Mouse (Mus musculus) limb, embryonic 14.5 days (tissue): ENCODE measurements around the gene Nek7. TPM values are rescaled to one million over a fixed set of nuclear protein-coding genes. Genes with fewer than 3 reads are reported as not detected.

Experiments used
- ATAC-seq: fragments of 200-750 bp; cut with Nextera tagmentation; 2 replicates; pipeline ENCODE4 v1.8.0; 2017; ENCODE audit warnings: low read depth, moderate number of reproducible peaks, moderate TSS enrichment; ENCODE audit not compliant: low FRiP score
- DNase-seq: peaks from one replicate; pipeline ENCODE4 v3.0.0-alpha.2; 2015; ENCODE audit warnings: low spot score
- H3K27ac ChIP-seq: fragments of 300-500 bp; sonication (generic); replicated peaks from 2 replicates; pipeline ENCODE4 v1.5.1; 2014; ENCODE audit warnings: low read depth, mild to moderate bottlenecking, low read length, moderate library complexity, mixed read lengths
- H3K27me3 ChIP-seq: fragments of 300-500 bp; sonication (generic); 2 replicates; pipeline ENCODE4 v1.6.1; 2014; ENCODE audit warnings: low read length, mixed read lengths; ENCODE audit not compliant: control insufficient read depth, insufficient read depth
- H3K36me3 ChIP-seq: fragments of 300-500 bp; sonication (generic); 2 replicates; pipeline ENCODE4 v1.6.1; 2014; ENCODE audit warnings: mild to moderate bottlenecking, low read length, moderate library complexity, mixed read lengths; ENCODE audit not compliant: control insufficient read depth, insufficient read depth
- H3K4me1 ChIP-seq: fragments of 300-500 bp; sonication (generic); 2 replicates; pipeline ENCODE4 v1.6.1; 2014; ENCODE audit warnings: antibody characterized with exemption, low read length, mixed read lengths; ENCODE audit not compliant: control insufficient read depth, insufficient read depth
- H3K4me2 ChIP-seq: fragments of 300-500 bp; sonication (generic); replicated peaks from 2 replicates; pipeline ENCODE4 v1.6.1; 2014; ENCODE audit warnings: low read depth, mild to moderate bottlenecking, low read length, moderate library complexity; ENCODE audit not compliant: severe bottlenecking
- H3K4me3 ChIP-seq: fragments of 300-500 bp; sonication (generic); replicated peaks from 2 replicates; pipeline ENCODE4 v1.5.1; 2014; ENCODE audit warnings: low read length
- H3K9ac ChIP-seq: fragments of 300-500 bp; sonication (generic); 2 replicates; pipeline ENCODE4 v1.6.1; 2014; ENCODE audit warnings: mild to moderate bottlenecking, low read depth, low read length, moderate library complexity; ENCODE audit not compliant: severe bottlenecking
- H3K9me3 ChIP-seq: fragments of 300-500 bp; sonication (generic); 2 replicates; pipeline ENCODE4 v1.6.1; 2016; ENCODE audit warnings: low read length; ENCODE audit not compliant: control insufficient read depth
- POLR2A ChIP-seq: fragments of 200-500 bp; IDR thresholded peaks from 2 replicates; pipeline ENCODE4 v1.8.0; 2012; ENCODE audit warnings: inconsistent platforms, mild to moderate bottlenecking, moderate library complexity, borderline replicate concordance; ENCODE audit not compliant: insufficient read depth, insufficient read length; ENCODE audit errors: extremely low read depth
- WGBS: fragments of 180-500 bp; shearing (Covaris S2); extraction: QIAGEN DNeasy Blood & Tissue Kit; methylation state at CpG from one replicate; pipeline ENCODE4 v1.1.7; 2014; 5-methylcytosine and 5-hydroxymethylcytosine counted together
- polyA plus RNA-seq, 2 experiments: library from polyadenylated mRNA; depleted of rRNA in 1 of 2; stranded (reverse) in 1 of 2; unstranded in 1 of 2; fragments of >200 nt; fragmentation: Nextera tagmentation in 1 of 2; extraction: Ambion mirVana in 1 of 2; gene quantifications; 2 replicates each; pipeline versions ENCODE4 v1.2.1 to v1.2.3; 2012 to 2014

Nek7 gene
- polyA plus RNA-seq, 2 experiments: 14.2 to 32.4 TPM

- H3K27me3 ChIP-seq: no peaks in the 10 kb centered on the region
- no peak overlapping the region for H3K4me2 ChIP-seq
- ATAC-seq: no peak
- H3K4me3 ChIP-seq: no peak overlapping the region
- DNase-seq: no peak
- H3K9me3 ChIP-seq: no peaks in the 10 kb centered on the region
- TF ChIP-seq POLR2A: no peak
- no peaks in the 10 kb centered on the region for H3K36me3 ChIP-seq
- WGBS: 76% methylated on average over 22 of the region's 22 CpGs
- no peaks in the 10 kb centered on the region for H3K4me1 ChIP-seq
- no peak overlapping the region for H3K9ac ChIP-seq
- H3K27ac ChIP-seq: no peak overlapping the region
These were observed 48.2 kb downstream of the Nek7 start for GRCm38 (mm10) chr1:138571565-138572361.

GRCm38 (mm10) chr1:138571038-138571441 lies 48.9 kb downstream of the Nek7 start:
- DNase-seq: no peak

GRCm38 (mm10) chr1:138568434-138569232 lies 51.3 kb downstream of the Nek7 start:
- no peaks in the 10 kb centered on the region for H3K4me1 ChIP-seq
- 88% methylated on average over 6 of the region's 6 CpGs for WGBS
- ATAC-seq (no peak), DNase-seq (no peak)
- H3K9ac ChIP-seq: no peak overlapping the region
- TF ChIP-seq POLR2A: no peak
- no peaks in the 10 kb centered on the region for H3K27me3 ChIP-seq
- H3K9me3 ChIP-seq: no peaks in the 10 kb centered on the region
- no peak overlapping the region for H3K4me2 ChIP-seq
- H3K4me3 ChIP-seq: no peak overlapping the region
- H3K27ac ChIP-seq: no peak overlapping the region
- no peaks in the 10 kb centered on the region for H3K36me3 ChIP-seq

More at GRCm38 (mm10) chr1:138571038-138571441, 48.9 kb downstream of the Nek7 start:
- no peak overlapping the region for H3K4me2 ChIP-seq
- ATAC-seq: no peak
- WGBS: 88% methylated on average over 2 of the region's 2 CpGs
- no peak overlapping the region for H3K27ac ChIP-seq
- H3K4me1 ChIP-seq: no peaks in the 10 kb centered on the region
- TF ChIP-seq POLR2A: no peak
- no peaks in the 10 kb centered on the region for H3K27me3 ChIP-seq
- H3K9ac ChIP-seq: no peak overlapping the region
- no peaks in the 10 kb centered on the region for H3K36me3 ChIP-seq
- no peak overlapping the region for H3K4me3 ChIP-seq
- no peaks in the 10 kb centered on the region for H3K9me3 ChIP-seq

GRCm38 (mm10) chr1:138567946-138568345 lies 52.0 kb downstream of the Nek7 start:
- no peak overlapping the region for H3K4me3 ChIP-seq
- no peaks in the 10 kb centered on the region for H3K9me3 ChIP-seq
- H3K27me3 ChIP-seq: no peaks in the 10 kb centered on the region
- no peak overlapping the region for H3K27ac ChIP-seq
- no peaks in the 10 kb centered on the region for H3K4me1 ChIP-seq
- H3K36me3 ChIP-seq: no peaks in the 10 kb centered on the region
- H3K9ac ChIP-seq: no peak overlapping the region
- WGBS: 87% methylated on average over 9 of the region's 9 CpGs
- ATAC-seq: no peak
- DNase-seq: no peak
- no peak for TF ChIP-seq POLR2A
- H3K4me2 ChIP-seq: no peak overlapping the region

GRCm38 (mm10) chr1:138564677-138565076 lies 55.3 kb downstream of the Nek7 start:
- no peak for TF ChIP-seq POLR2A
- Histone ChIP-seq H3K9me3 (no peaks in the 10 kb centered on the region), H3K9ac (no peak overlapping the region), H3K4me1 (no peaks in the 10 kb centered on the region), H3K4me3 (no peak overlapping the region), H3K27ac (no peak overlapping the region), H3K36me3 (no peaks in the 10 kb centered on the region), H3K27me3 (no peaks in the 10 kb centered on the region), H3K4me2 (no peak overlapping the region)
- DNase-seq (no peak), ATAC-seq (no peak)
- WGBS: 92% methylated on average over 6 of the region's 6 CpGs
